Mouse (Mus musculus): ENCODE results near the gene Ext2. TPM values are rescaled to one million over a fixed set of nuclear protein-coding genes. Genes with fewer than 3 reads are reported as not detected.

Gene Ext2
- polyA plus RNA-seq, 1 experiment from 2014 or later, result 114 TPM

DNA sequence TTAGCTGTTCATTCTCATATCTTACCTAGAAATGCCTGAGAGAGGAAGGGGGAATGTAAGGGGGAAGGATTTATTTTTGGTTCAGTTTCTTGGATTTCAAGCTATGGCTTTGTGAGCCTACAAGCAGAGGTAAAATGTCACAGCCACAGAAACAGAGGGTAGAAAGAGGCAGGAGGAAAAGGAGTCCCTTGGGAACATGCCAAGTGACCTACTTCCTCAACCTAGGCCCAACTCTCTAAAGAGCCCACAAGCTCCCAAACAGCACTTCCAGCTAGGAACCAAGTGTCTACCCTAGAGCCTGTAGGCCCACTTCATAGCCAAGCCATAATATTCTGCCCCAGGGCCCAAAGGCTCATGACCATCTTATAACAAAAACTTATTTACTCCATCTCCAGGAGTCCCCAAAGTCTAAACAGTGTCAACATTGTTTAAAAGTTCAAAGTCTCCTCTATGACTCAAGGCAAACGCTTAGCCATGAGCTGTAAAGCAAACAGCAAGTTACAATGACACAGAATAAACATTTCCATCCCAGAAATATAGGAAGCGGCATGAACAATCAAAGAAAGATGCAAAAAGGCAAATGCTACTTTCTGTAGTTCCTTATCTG lies 99.1 kb downstream of the Ext2 start:
- Histone ChIP-seq H3K36me3 (peaks cover 15% of the 10 kb centered on the region), H3K27me3 (no peaks in the 10 kb centered on the region; the same call in 1 of the 2 replicates), H3K27ac (no peak overlapping the region), H3K4me3 (no peak overlapping the region), H3K4me1 (peaks cover 11% of the 10 kb centered on the region), H3K9me3 (no peaks in the 10 kb centered on the region), H3K4me2 (no peak overlapping the region), H3K9ac (no peak overlapping the region)
- WGBS, result 94% methylated on average over 2 of the region's 2 CpGs
- ATAC-seq (ENCODE audit: insufficient number of reproducible peaks, low FRiP score, low TSS enrichment, low read depth), result no peak

DNA sequence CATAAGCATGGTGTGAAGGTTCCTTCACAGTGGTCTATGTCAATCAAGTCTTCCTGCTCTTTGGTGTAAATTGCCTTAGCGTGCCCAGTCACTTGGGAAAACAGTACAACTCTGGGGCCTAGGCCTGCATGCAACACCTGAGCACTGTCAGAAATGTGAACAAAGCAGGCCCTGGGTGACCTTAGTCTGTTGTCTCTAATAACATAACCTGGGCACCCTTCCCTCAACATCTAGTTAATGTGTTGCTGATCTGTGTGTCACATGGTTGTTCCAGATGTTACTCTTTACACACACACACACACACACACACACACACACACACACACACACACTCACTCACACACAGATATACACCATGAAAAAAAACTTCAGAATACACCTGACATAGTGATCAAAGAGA lies 101.4 kb downstream of the Ext2 start:
- ATAC-seq (ENCODE audit: insufficient number of reproducible peaks, low FRiP score, low TSS enrichment, low read depth), result no peak
- H3K27ac ChIP-seq, result no peak overlapping the region

DNA sequence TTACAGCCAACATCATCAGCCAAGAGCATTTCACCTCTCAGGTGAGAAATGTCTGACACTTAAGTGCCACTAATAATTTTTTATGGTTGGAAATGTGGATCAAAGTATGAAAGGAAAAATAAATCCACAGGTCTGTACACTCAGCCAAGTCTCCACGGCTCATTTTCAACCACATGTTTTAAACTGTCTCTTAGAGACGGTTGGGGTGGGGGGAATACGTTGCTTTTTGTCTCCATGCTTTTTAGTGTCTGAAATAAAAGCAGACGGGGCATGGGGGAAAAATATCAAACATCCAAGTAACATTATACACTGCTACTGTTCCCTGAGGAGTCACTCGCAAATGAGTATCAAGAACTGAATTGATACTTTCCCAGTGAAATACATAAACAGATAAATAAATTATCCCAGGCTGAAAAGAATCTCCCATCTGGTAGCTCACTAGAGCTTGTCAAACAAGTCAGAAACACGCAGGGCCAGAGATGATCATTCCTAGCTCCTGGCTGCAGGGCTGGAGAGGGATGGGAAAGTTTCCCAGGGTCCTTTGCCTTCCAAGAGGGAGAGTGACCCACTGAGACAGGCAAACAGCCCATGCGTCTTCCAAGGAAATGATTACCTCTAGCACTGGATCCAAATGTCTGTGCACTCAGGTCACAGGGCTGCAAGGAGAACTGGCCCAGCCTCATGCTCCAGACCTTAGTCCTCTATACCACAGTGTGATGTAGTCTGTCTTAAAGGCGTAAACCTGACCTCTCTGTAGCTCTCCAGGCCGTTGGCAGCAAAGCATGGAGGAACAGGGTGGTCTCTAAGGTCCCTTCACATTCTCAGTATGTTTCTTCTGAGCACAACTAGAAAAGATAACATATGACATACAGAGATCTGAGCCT lies 102.3 kb downstream of the Ext2 start:
- no peak for ATAC-seq (ENCODE audit: insufficient number of reproducible peaks, low FRiP score, low TSS enrichment, low read depth)
- H3K9me3 ChIP-seq, result no peaks in the 10 kb centered on the region
- peaks cover 11% of the 10 kb centered on the region for H3K4me1 ChIP-seq
- peaks cover 3% of the 10 kb centered on the region; the same call in 1 of the 2 replicates for H3K27me3 ChIP-seq
- whole genome bisulfite sequencing, result 46% methylated on average over 9 of the region's 9 CpGs
- no peak overlapping the region for H3K4me2 ChIP-seq
- H3K27ac ChIP-seq, result no peak overlapping the region
- H3K4me3 ChIP-seq, result no peak overlapping the region
- no peak overlapping the region for H3K9ac ChIP-seq
- H3K36me3 ChIP-seq, result peaks cover 10% of the 10 kb centered on the region

More for the DNA sequence above, 101.4 kb downstream of the Ext2 start:
- WGBS, result 84% methylated on average over 1 of the region's 1 CpGs
- Histone ChIP-seq H3K4me1 (peaks cover 11% of the 10 kb centered on the region), H3K27me3 (peaks cover 3% of the 10 kb centered on the region; the same call in 1 of the 2 replicates), H3K36me3 (peaks cover 14% of the 10 kb centered on the region), H3K9ac (no peak overlapping the region), H3K9me3 (no peaks in the 10 kb centered on the region), H3K4me3 (no peak overlapping the region), H3K4me2 (no peak overlapping the region)

DNA sequence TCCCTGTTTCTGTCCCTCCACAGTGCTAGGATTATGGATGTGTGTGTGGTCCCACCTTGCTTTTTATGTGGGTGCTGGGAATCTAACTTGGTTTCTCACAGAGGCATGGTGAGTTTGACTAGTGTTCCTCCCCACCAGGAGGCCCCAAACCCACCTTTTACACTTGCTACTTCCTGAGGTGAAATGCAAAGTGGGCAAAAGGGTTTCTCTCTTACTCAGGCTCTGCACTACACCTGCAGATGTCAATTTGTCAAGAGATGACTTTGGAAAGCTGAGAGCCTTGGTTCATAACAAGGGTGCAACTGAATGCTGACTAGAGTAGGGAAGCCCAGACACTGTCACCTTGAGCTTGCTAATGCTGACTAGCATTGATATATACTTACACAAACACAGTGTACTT lies 109.1 kb downstream of the Ext2 start:
- peaks cover 3% of the 10 kb centered on the region; the same call in 1 of the 2 replicates for H3K27me3 ChIP-seq
- no peak overlapping the region for H3K4me3 ChIP-seq
- H3K4me2 ChIP-seq, result no peak overlapping the region
- H3K4me1 ChIP-seq, result no peaks in the 10 kb centered on the region
- H3K36me3 ChIP-seq, result peaks cover 6% of the 10 kb centered on the region
- H3K9me3 ChIP-seq, result no peaks in the 10 kb centered on the region
- no peak overlapping the region for H3K9ac ChIP-seq
- no peak for ATAC-seq (ENCODE audit: insufficient number of reproducible peaks, low FRiP score, low TSS enrichment, low read depth)
- H3K27ac ChIP-seq, result no peak overlapping the region

DNA sequence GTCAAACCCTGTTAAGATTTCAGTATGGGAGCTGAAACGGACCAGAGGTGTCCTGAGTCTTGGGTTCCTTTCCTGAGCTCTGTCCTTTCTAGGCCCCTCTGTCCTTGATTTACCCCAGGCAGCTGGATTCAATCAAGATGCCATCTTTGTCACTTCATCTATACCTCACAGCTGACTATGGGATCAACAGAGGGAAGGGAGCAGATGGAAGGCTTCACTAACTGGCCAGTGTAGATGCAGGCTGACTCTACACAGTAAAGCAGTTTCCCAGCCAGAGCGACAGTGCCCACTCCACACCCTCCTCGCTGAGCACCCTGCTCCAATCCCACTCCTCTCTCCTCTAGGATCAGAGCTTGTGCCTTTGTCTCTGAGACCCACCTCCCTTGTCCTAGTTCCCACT lies 110.9 kb downstream of the Ext2 start:
- no peaks in the 10 kb centered on the region for H3K27me3 ChIP-seq
- H3K27ac ChIP-seq, result no peak overlapping the region
- H3K36me3 ChIP-seq, result peaks cover 5% of the 10 kb centered on the region
- ATAC-seq (ENCODE audit: insufficient number of reproducible peaks, low FRiP score, low TSS enrichment, low read depth), result no peak
- H3K9ac ChIP-seq, result no peak overlapping the region
- no peaks in the 10 kb centered on the region for H3K4me1 ChIP-seq
- H3K4me2 ChIP-seq, result no peak overlapping the region
- 57% methylated on average over 3 of the region's 3 CpGs for WGBS
- H3K9me3 ChIP-seq, result no peaks in the 10 kb centered on the region
- no peak overlapping the region for H3K4me3 ChIP-seq

DNA sequence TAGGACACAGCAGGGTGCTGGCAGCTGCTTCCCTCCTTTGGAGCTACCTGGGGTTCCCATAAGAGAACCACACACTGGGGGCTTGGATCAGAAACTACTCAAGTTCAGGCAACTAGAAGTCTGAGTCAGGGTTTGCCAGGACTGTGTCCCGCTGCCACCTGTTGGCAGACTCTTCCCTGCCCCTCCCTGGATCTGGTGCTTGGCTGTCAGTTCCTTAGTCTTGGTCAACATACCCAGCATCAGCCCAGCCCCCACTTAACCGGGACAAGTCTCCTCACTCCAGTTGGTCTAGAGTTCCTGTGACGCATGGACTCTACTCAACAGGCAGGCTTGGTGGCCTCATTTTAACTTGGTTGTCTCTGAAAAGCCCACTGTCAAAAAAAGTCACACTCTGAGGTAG lies 112.7 kb downstream of the Ext2 start:
- H3K9me3 ChIP-seq, result no peaks in the 10 kb centered on the region
- H3K36me3 ChIP-seq, result peaks cover 5% of the 10 kb centered on the region
- no peak overlapping the region for H3K27ac ChIP-seq
- no peak overlapping the region for H3K4me2 ChIP-seq
- no peaks in the 10 kb centered on the region for H3K4me1 ChIP-seq
- H3K9ac ChIP-seq, result no peak overlapping the region
- no peak for ATAC-seq (ENCODE audit: insufficient number of reproducible peaks, low FRiP score, low TSS enrichment, low read depth)
- no peaks in the 10 kb centered on the region for H3K27me3 ChIP-seq
- WGBS, result 77% methylated on average over 3 of the region's 3 CpGs
- H3K4me3 ChIP-seq, result no peak overlapping the region

DNA sequence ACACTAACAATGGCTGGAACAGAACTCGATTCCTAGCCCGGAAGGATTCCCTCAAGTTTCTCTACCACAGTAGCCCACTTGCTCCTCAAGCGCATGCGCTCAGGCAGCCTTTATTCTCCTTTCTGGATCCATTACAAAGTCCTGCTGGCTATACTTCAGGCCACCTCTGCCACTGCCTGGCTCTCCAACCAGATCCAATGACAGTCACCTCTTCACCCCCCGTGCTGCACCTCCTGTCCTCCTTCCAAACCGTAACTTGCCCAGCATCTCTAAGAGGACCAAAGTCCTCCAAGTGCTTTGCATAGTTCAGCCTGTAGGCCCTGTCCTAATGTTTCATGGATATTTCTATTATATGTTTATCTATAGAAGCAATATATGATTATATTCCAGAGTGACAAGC lies 113.1 kb downstream of the Ext2 start:
- H3K4me3 ChIP-seq, result no peak overlapping the region
- H3K27ac ChIP-seq, result no peak overlapping the region
- H3K9ac ChIP-seq, result no peak overlapping the region
- no peaks in the 10 kb centered on the region for H3K9me3 ChIP-seq
- no peak for ATAC-seq (ENCODE audit: insufficient number of reproducible peaks, low FRiP score, low TSS enrichment, low read depth)
- peaks cover 8% of the 10 kb centered on the region for H3K36me3 ChIP-seq
- H3K4me1 ChIP-seq, result no peaks in the 10 kb centered on the region
- 95% methylated on average over 6 of the region's 6 CpGs for WGBS
- H3K4me2 ChIP-seq, result no peak overlapping the region
- no peaks in the 10 kb centered on the region for H3K27me3 ChIP-seq

DNA sequence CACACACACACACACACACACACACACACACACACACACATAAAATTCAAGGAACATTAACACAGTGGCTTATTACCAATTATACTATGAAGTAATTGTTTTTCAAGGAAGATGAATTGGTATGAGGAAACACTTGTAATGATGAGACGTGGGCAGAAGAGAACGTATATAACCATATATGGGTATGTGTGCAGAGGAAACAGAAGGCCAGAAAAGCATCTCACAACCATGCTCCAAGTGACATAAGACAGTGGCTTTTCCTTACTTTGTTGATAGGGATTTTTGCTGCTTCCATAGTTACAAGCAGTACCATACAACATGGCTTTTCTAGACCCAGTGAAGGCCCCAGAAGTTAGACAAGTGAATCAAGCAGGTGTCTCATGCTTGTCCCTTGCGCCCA lies 115.5 kb downstream of the Ext2 start:
- Histone ChIP-seq H3K36me3 (peaks cover 20% of the 10 kb centered on the region), H3K9me3 (no peaks in the 10 kb centered on the region), H3K4me3 (no peak overlapping the region), H3K27me3 (no peaks in the 10 kb centered on the region), H3K9ac (no peak overlapping the region), H3K4me2 (no peak overlapping the region), H3K4me1 (peaks cover 7% of the 10 kb centered on the region; the same call in 1 of the 2 replicates), H3K27ac (no peak overlapping the region)
- no peak for ATAC-seq (ENCODE audit: insufficient number of reproducible peaks, low FRiP score, low TSS enrichment, low read depth)
- WGBS, result 88% methylated on average over 3 of the region's 3 CpGs

DNA sequence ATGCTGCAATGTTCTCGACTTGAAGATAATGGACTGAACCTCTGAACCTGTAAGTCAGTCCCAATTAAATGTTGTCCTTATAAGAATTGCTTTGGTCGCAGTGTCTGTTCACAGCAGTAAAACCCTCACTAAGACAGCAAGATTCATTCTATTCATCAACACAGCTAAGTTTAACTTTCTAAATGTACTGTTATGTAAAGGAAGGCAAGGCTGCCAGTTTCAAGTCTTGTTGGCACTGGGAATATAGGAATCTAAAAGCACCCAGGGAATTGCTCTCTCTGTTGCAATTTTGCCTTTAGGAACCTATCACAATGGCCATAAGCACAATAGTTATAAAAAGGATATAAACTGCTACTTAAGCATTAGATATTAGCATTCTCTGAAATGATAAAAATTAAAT lies 116.0 kb downstream of the Ext2 start:
- 88% methylated on average over 2 of the region's 2 CpGs for WGBS

DNA sequence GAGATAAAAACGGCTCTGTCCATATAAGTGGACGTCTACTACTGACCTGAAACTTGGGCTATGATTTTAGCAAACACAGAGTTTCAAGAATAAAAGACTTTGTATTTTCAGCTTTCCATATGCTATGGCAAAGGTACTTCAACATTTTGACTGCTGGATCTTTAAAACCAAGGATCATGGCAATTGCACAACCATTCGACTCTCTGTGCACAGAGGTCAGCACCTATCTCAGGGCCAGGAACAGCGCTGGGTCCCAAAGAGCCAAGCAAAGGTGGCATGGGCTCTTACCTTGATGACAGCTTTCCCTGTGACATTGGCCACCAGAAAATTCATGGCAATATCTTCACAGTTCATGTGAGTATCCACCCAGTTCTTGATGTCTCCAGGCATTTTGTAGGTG lies 118.2 kb downstream of the Ext2 start:
- H3K4me2 ChIP-seq, result no peak overlapping the region
- peaks cover 7% of the 10 kb centered on the region; the same call in 1 of the 2 replicates for H3K4me1 ChIP-seq
- no peak overlapping the region for H3K9ac ChIP-seq
- no peak for ATAC-seq (ENCODE audit: insufficient number of reproducible peaks, low FRiP score, low TSS enrichment, low read depth)
- no peak overlapping the region for H3K27ac ChIP-seq
- no peak overlapping the region for H3K4me3 ChIP-seq
- H3K36me3 ChIP-seq, result peaks cover 21% of the 10 kb centered on the region
- WGBS, result 85% methylated on average over 4 of the region's 4 CpGs
- H3K9me3 ChIP-seq, result no peaks in the 10 kb centered on the region
- H3K27me3 ChIP-seq, result no peaks in the 10 kb centered on the region

More for the DNA sequence above, 116.0 kb downstream of the Ext2 start:
- Histone ChIP-seq H3K4me2 (no peak overlapping the region), H3K4me3 (no peak overlapping the region), H3K27ac (no peak overlapping the region), H3K36me3 (peaks cover 20% of the 10 kb centered on the region), H3K27me3 (no peaks in the 10 kb centered on the region), H3K9ac (no peak overlapping the region), H3K4me1 (peaks cover 7% of the 10 kb centered on the region; the same call in 1 of the 2 replicates), H3K9me3 (no peaks in the 10 kb centered on the region)
- ATAC-seq (ENCODE audit: insufficient number of reproducible peaks, low FRiP score, low TSS enrichment, low read depth), result no peak

DNA sequence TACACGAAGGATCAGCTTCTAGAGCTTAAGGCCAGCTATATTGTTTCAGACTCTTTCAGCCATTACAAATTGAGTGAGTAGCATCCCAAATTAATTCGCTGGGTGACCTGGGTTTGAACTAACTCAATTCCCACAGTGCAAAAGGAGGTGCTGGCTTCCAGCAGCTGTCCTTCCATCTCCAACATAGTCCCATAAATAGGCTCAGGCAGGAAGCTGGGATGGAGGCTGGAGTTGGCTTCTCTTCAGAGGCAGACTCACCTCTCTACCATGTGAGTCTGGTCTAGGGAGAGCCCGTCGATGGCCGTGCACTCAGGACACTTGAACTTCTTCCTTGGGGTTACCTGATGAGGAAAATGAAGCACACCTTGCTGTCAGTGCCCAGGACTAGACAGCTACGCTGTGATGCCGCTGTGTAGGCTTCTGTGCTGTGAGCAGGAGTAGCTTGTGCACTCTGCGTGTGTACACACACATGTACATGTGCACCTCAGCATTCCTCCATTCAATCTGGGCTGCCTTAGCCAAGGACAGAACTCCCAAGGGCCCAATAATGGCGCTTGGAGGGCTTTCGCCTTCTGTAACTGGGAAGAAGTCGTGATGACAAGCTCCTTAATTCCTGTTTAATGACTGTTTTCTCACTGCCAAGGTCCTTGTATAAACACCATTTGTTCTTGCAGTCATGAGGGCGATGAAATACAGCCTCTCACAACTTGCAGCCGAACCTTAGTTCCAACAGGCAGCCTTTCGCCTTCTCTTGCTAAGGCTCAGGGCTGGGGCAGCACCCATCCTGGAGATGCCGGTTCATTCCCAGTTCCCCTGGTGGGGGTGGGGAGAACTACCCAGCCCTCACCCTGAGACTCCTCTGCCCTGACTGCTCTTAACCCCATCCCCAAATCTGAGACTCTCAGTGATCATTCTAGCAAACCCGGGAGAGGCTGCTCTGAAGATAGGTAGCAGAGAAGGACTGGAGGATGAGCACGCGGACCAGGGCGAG lies 119.1 kb downstream of the Ext2 start:
- Histone ChIP-seq H3K9ac (no peak overlapping the region), H3K27ac (no peak overlapping the region), H3K27me3 (no peaks in the 10 kb centered on the region), H3K9me3 (no peaks in the 10 kb centered on the region), H3K4me2 (no peak overlapping the region), H3K4me3 (no peak overlapping the region), H3K36me3 (peaks cover 29% of the 10 kb centered on the region), H3K4me1 (peaks cover 7% of the 10 kb centered on the region; the same call in 1 of the 2 replicates)
- WGBS, result 69% methylated on average over 19 of the region's 19 CpGs
- ATAC-seq (ENCODE audit: insufficient number of reproducible peaks, low FRiP score, low TSS enrichment, low read depth), result no peak
